Mouse (Mus musculus): Measurements from ENCODE around the gene Abca4.

Abca4 gene

GRCm38 (mm10) chr3:122173526-122174150, 129.4 kb downstream of the Abca4 start:
- DNase-seq = no peak

- DNase-seq = no peak
These were observed 131.8 kb downstream of the Abca4 start for GRCm38 (mm10) chr3:122176018-122176417.

DNA sequence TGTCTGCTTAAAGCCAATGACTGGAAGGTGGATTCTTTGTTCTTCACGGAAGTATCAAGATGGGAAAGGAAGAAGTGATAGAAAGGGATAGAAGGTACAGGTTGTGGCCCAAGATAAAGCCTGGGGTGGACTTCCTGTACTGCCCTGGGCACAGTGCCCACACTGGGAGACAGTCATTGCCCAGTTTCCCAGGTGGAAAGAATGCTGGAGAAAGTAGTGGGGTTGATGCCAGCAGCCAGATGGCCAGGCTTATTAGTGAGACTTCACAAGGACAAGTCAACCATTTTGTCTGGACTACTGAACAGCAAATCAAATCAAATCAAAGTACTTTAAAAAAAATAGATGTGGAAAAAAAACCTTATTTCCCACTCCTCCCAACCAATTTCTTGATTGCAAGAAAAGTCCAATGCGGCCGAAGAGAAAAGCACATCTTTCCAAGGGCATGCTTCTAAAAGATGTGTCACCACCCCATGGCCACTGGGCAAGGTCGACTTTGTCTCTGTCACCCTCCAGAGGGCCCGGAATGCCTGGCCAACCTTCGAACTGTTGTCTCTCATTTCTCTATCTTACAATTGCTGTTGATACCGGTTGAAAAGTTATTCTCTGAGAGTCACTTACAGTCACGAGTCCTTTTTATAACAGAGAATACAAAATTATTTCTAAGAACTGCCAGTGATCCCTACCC, 132.6 kb downstream of the Abca4 start:
- no peak for DNase-seq

- no peak for DNase-seq
These were observed 139.9 kb downstream of the Abca4 start for GRCm38 (mm10) chr3:122184109-122184508.

- DNase-seq = no peak
These were observed 142.7 kb downstream of the Abca4 start for GRCm38 (mm10) chr3:122186975-122187374.

GRCm38 (mm10) chr3:122196621-122197298, 152.5 kb downstream of the Abca4 start:
- DNase-seq = no peak

- DNase-seq = no peak
These were observed 154.3 kb downstream of the Abca4 start for GRCm38 (mm10) chr3:122198532-122198931.

GRCm38 (mm10) chr3:122198966-122199381, 154.7 kb downstream of the Abca4 start:
- DNase-seq = no peak

GRCm38 (mm10) chr3:122199600-122199999, 155.4 kb downstream of the Abca4 start:
- no peak for DNase-seq

GRCm38 (mm10) chr3:122200017-122200416, 155.8 kb downstream of the Abca4 start:
- DNase-seq = no peak

GRCm38 (mm10) chr3:122200447-122200846, 156.2 kb downstream of the Abca4 start:
- no peak for DNase-seq

DNA sequence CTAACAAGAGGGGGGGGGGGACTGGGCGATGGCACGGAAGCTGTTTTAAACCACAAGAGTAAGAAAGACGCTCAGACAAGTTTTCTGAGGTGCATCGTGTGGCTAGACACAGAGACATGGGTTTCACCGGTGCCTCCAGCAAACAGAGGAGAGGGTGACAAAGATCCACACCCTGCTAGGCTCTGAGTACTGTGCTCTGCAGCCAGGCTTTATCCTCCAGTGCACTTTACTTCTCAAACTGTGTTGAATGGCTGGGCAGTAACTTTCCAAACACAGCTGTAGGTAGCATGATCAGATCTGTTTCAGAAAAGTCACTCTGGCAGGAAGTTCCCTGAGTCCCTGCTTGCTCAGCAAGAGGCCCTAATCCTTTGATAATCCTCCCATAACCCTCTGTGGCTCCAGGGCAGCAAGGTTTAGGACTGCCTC, 158.1 kb downstream of the Abca4 start:
- peak in 1 of 2 experiments; percentile 9 for DNase-seq

GRCm38 (mm10) chr3:122203675-122204329, 159.6 kb downstream of the Abca4 start:
- no peak for DNase-seq

DNA sequence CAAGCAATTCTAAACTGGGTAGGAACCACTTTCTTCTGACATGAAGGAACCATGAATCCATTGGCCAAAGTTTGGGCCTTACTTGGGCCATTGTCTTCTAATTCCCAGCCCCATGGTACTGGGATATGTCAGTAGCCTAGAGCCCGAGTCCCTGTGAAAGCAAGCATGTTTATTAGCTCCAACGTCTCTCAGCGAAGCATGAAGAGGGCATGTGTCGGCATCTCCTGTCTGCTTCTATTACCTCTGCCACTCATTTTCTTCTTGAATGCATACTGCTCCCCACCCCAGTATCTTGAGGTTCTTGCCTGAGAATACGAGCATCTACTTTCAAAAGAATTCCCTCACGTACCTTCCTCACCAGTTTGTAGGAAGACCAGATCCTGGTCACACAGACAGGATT, 161.5 kb downstream of the Abca4 start:
- no peak for DNase-seq

DNA sequence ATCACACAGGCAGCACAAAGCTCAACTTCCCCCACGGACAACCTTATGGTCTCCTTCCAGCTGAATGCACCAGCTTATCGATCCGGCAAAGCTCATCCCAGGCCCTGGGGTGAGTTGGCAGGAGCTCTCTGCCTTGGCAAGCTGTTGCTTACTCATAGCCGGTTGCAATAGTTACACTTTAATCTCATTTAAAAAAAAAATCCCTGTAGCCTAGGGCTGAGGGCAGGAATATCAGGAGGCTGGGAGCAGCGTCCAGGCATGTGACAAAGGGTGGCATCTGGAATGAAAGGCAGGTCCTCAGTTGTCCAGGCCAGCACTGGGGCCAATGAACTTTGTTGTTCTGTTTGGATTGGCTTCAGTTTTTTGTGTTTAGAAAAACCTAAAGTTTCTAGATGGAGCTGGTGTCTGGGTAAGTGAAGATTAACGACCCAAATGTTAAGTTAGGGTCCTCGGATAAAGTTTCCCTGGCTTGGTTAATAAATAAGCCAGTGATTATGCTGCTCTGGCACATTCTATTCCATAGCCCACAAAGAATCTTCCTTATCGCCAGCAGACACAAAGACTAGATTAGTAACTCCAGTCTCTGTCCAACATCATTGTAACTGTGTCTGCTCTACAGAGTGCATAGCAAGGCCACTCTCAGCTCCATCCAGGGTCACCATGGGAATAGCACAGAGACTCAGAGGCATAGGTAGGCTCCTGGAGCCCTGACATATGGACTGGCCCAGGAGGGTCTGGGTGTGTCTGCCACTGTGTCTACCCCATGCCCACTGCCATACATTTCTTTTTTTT, 162.2 kb downstream of the Abca4 start:
- no peak for DNase-seq

DNA sequence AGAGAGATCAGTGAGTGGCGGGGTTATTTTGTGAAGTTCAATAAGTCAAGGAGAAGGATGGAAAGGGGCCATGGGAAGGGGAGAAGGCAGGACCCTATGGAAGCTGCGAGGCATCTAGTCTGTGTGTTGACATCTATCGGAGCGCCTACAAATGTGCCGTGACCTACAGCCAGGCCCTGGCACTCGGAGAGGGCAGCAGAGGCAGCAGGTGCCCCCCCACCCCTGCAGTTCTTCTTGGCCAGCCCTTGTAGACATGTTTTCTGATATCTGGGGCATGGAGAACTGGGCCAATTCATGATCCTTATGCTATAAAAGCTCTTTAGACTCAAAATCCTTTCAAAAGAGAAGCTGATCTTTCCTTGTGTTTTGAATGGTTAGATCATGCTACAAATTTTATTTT, 163.5 kb downstream of the Abca4 start:
- no peak for DNase-seq

- no peak for DNase-seq
These were observed 164.3 kb downstream of the Abca4 start for GRCm38 (mm10) chr3:122208296-122209225.

GRCm38 (mm10) chr3:122209511-122209910, 165.3 kb downstream of the Abca4 start:
- DNase-seq = no peak

DNA sequence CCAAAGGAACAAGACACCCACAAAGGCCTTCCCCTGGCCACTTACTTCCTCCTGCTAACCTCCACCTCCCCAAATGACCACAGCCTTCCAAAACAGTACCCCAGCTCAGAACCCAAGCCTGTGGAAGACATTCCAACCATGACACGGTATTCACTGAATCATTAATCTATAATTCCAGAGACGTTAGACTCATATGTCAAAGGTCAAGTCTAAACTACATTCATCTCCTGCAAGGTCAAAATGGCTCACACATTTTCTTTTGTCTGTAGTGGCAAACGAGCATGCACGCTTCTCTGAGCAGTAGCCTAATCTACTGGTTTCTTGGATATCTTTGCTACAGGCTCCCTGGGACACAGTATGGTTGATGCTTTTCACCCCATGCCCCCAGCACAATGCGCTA, 166.2 kb downstream of the Abca4 start:
- DNase-seq = no peak

DNA sequence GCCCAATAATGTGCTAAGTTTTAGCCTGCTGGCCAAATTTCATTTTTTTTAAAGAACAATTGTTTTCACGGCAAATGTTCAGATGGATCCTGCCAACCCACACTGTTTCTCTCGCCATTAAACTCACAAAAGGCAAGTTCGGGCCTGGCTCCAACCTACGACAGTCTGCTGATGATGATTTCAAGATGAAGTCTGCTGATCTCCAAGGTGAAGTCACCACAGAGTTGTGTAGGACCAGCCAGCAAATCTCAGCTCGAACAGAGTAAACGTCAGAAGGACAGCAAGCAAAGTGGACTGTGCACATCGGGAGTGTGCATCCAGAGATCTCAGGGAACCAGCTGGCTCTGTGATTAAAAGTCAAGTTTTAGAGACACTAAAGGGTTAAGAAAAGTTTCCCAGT, 166.6 kb downstream of the Abca4 start:
- DNase-seq = no peak

GRCm38 (mm10) chr3:122211446-122212125, 167.3 kb downstream of the Abca4 start:
- DNase-seq = no peak
